Mouse (Mus musculus) liver, postnatal 0 days (tissue): ENCODE results near the gene Katnal1.
A peak's percentile ranks its signal among the peaks of the same experiment; 100 is the strongest.

Experiments used
- CTCF ChIP-seq: sonication (generic); IDR thresholded peaks from 2 replicates; pipeline ENCODE4 v1.5.1; 2016; ENCODE audit warnings: antibody characterized with exemption, low read depth
- EP300 ChIP-seq: IDR thresholded peaks from 2 replicates; pipeline ENCODE4 v1.6.1; 2016; ENCODE audit warnings: antibody characterized with exemption, low read depth, mild to moderate bottlenecking

DNA sequence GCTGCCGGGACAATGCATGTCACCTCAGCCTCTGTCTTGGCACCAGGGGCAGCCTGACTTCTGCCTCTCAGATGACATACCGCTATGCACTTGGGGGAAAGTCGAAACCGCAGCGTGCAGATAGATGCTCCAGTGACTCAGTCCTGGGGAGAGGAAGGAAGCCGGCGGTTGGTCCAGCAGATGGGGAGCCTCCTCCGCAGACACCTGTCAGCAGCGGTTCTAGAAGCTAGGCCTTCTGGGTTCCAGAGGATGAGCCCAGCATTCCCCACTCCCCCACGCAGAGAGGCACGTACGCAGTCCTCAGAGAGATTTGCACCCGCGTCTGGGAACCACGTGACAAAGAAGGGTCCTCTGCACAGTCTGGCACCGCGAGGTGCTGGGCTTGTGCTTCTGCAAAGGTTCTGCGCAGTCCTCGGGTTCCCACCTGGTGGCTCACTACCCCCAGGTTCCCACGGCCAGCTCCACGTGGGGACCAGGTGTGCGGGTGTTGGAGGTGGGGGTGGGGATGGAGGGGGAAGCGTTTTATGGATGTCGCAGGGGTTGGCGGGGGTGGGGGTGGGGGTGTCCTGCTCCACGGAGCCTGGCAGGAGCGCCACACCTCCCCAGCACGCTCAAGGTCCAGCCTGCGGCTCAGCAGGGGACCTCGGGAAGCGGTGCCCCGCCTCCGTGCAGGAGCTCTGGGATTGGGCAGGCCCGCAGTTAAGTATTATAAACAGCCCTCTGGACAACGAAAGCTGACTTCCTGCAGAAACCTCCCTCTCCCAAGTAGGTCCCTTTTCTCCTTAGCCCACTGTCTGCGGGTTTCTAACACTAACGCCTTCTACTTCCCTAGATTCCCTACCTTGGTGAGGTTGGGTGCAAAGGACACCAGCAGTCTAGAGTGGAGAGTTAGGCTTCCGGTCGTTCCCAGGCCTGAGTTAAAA is 30.2 kb upstream of the Katnal1 start:
- peak; percentile 9; the same call in 1 of the 2 replicates for TF ChIP-seq CTCF
- peak; percentile 16; the same call in 1 of the 2 replicates for TF ChIP-seq EP300
